Mouse (Mus musculus) kidney, embryonic 14.5 days (tissue): ENCODE measurements around the gene Lamc3. TPM values are rescaled to one million over a fixed set of nuclear protein-coding genes. Genes with fewer than 3 reads are reported as not detected.

Experiments
- ATAC-seq: fragments of 200-750 bp; cut with Nextera tagmentation; 2 replicates; pipeline ENCODE4 v1.8.0; 2017; ENCODE audit warnings: moderate number of reproducible peaks, mild to moderate bottlenecking, moderate TSS enrichment, moderate library complexity; ENCODE audit not compliant: low FRiP score, low TSS enrichment
- H3K27ac ChIP-seq: fragments of 300-500 bp; sonication (generic); 2 replicates; pipeline ENCODE4 v1.5.1; 2014; ENCODE audit warnings: low read depth, mild to moderate bottlenecking, low read length, moderate library complexity, mixed read lengths
- H3K27me3 ChIP-seq: fragments of 300-500 bp; sonication (generic); 2 replicates; pipeline ENCODE4 v1.6.1; 2014; ENCODE audit warnings: mild to moderate bottlenecking, low read length; ENCODE audit not compliant: control insufficient read depth, insufficient read depth
- H3K36me3 ChIP-seq: fragments of 300-500 bp; sonication (generic); 2 replicates; pipeline ENCODE4 v1.6.1; 2014; ENCODE audit warnings: low read length, mixed read lengths; ENCODE audit not compliant: control insufficient read depth, insufficient read depth
- H3K4me1 ChIP-seq: fragments of 300-500 bp; sonication (generic); 2 replicates; pipeline ENCODE4 v1.6.1; 2014; ENCODE audit warnings: low read length, mixed read lengths; ENCODE audit not compliant: control insufficient read depth, insufficient read depth
- H3K4me2 ChIP-seq: fragments of 300-500 bp; sonication (generic); replicated peaks from 2 replicates; pipeline ENCODE4 v1.6.1; 2014; ENCODE audit warnings: low read depth, mild to moderate bottlenecking, low read length
- H3K4me3 ChIP-seq: fragments of 300-500 bp; sonication (generic); 2 replicates; pipeline ENCODE4 v1.5.1; 2014; ENCODE audit warnings: mild to moderate bottlenecking, low read length
- H3K9ac ChIP-seq: fragments of 300-500 bp; sonication (generic); 2 replicates; pipeline ENCODE4 v1.6.1; 2014; ENCODE audit warnings: low read depth, mild to moderate bottlenecking, low read length, moderate library complexity
- H3K9me3 ChIP-seq: fragments of 300-500 bp; sonication (generic); 2 replicates; pipeline ENCODE4 v1.6.1; 2016; ENCODE audit warnings: low read length; ENCODE audit not compliant: control insufficient read depth
- WGBS: fragments of 180-500 bp; shearing (Covaris S2); extraction: QIAGEN DNeasy Blood & Tissue Kit; methylation state at CpG from one replicate; pipeline ENCODE4 v1.1.7; 2014; 5-methylcytosine and 5-hydroxymethylcytosine counted together
- polyA plus RNA-seq: library from polyadenylated mRNA; unstranded; fragments of >200 nt; fragmentation: Nextera tagmentation; extraction: Ambion mirVana; gene quantifications from 2 replicates; pipeline ENCODE4 v1.2.1, GENCODE M21; 2014

Gene Lamc3
- polyA plus RNA-seq, 1 experiment from 2014 or later = 3.6 TPM

DNA sequence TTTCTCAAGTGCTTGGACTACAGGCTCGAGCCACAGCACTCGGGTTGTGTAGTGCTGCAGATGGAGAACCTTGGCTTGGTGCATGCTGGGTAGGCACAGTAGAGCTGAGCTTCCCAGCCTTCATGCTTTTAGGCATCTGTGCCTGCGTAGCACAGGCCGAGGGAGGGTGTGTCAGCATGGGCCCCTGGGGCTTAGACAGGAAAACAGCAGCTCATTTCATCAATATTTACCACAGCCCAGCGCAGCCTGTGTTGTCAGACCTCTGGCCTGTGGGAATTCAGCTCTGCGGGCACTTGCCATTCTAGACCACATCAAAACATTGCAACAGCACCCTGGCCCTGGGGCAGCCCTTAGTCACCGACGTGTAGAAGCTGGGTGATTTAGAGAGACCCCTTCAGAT, 31.1 kb upstream of the Lamc3 start:
- no peak for ATAC-seq
- Histone ChIP-seq H3K27ac (no peak overlapping the region), H3K36me3 (no peaks in the 10 kb centered on the region), H3K4me2 (no peak overlapping the region), H3K9me3 (no peaks in the 10 kb centered on the region), H3K27me3 (peaks cover 6% of the 10 kb centered on the region; the same call in 1 of the 2 replicates), H3K4me1 (peaks cover 12% of the 10 kb centered on the region), H3K9ac (no peak overlapping the region), H3K4me3 (no peak overlapping the region)
- WGBS = 64% methylated on average over 8 of the region's 8 CpGs

DNA sequence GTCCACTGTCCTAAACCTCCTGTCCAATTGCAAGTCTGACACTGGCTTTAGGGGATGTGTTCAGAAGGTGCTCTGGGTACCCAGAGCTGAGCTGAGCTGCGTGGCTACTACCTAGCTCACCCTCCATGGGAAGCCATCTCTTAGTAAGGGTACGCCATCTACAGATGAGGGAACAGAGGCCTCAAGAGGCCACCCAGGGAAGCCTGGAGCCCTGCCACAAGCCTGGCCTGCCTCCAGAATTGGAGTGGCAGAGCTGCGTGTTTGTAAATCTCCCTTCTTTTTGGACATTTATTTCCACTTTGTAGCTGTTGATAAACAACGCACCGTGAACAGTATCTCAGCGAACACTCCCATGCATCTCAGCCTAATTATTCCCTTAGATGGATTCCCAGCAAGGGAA, 29.9 kb upstream of the Lamc3 start:
- no peak overlapping the region for H3K4me2 ChIP-seq
- WGBS = 67% methylated on average over 6 of the region's 6 CpGs

GRCm38 (mm10) chr2:31858500-31858899, 28.6 kb upstream of the Lamc3 start:
- Histone ChIP-seq H3K27ac (no peak overlapping the region), H3K9ac (no peak overlapping the region), H3K27me3 (peaks cover 6% of the 10 kb centered on the region; the same call in 1 of the 2 replicates), H3K4me1 (peaks cover 12% of the 10 kb centered on the region), H3K4me3 (no peak overlapping the region), H3K36me3 (no peaks in the 10 kb centered on the region), H3K9me3 (no peaks in the 10 kb centered on the region), H3K4me2 (no peak overlapping the region; the same call in 1 of the 2 replicates)
- ATAC-seq = no peak
- 20% methylated on average over 12 of the region's 12 CpGs for WGBS

More for the DNA sequence above, 29.9 kb upstream of the Lamc3 start:
- Histone ChIP-seq H3K9ac (no peak overlapping the region), H3K27me3 (peaks cover 6% of the 10 kb centered on the region; the same call in 1 of the 2 replicates), H3K4me1 (peaks cover 12% of the 10 kb centered on the region), H3K9me3 (no peaks in the 10 kb centered on the region), H3K36me3 (no peaks in the 10 kb centered on the region), H3K27ac (no peak overlapping the region), H3K4me3 (no peak overlapping the region)
- no peak for ATAC-seq

GRCm38 (mm10) chr2:31862919-31863318, 24.2 kb upstream of the Lamc3 start:
- Histone ChIP-seq H3K27me3 (peaks cover 6% of the 10 kb centered on the region; the same call in 1 of the 2 replicates), H3K36me3 (no peaks in the 10 kb centered on the region), H3K4me1 (0 out of 2 replicates have a peak, but pooled peaks cover 9% of the 10 kb centered on the region), H3K9ac (no peak overlapping the region), H3K27ac (no peak overlapping the region), H3K4me3 (no peak overlapping the region), H3K9me3 (no peaks in the 10 kb centered on the region), H3K4me2 (no peak overlapping the region)
- ATAC-seq = no peak
- 79% methylated on average over 1 of the region's 1 CpGs for WGBS

- Histone ChIP-seq H3K4me3 (no peak overlapping the region), H3K9ac (no peak overlapping the region), H3K4me2 (no peak overlapping the region), H3K36me3 (no peaks in the 10 kb centered on the region), H3K9me3 (no peaks in the 10 kb centered on the region), H3K27ac (no peak overlapping the region), H3K27me3 (peaks cover 6% of the 10 kb centered on the region; the same call in 1 of the 2 replicates), H3K4me1 (peaks cover 10% of the 10 kb centered on the region; the same call in 1 of the 2 replicates)
- no peak for ATAC-seq
- 88% methylated on average over 1 of the region's 1 CpGs for WGBS
These were observed 23.3 kb upstream of the Lamc3 start for GRCm38 (mm10) chr2:31863766-31864165.

DNA sequence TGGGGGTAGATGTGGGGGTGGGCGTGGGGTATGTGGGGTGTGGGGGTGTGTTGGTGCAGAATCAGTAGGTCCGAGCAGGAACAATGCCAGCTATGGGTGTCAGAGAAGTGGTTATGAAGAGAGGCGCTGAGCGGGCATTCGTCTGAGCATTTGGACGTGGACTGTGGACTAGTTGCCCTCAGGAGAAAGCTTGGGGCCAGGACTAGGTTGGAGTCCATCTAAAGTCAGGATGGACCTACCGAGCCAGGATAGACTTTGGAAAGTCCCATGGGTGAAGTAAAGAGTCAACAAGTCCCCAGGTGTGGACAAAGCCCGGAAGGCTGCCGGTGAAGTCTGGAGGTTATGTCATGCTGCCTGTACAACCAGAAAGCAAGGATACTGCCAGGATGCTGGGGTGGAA, 22.2 kb upstream of the Lamc3 start:
- H3K4me1 ChIP-seq = peaks cover 7% of the 10 kb centered on the region; the same call in 1 of the 2 replicates

GRCm38 (mm10) chr2:31865322-31865721, 21.8 kb upstream of the Lamc3 start:
- H3K4me2 ChIP-seq = no peak overlapping the region
- H3K9me3 ChIP-seq = no peaks in the 10 kb centered on the region
- 0 out of 2 replicates have a peak overlapping the region, but pooled peaks have one; percentile 17 for H3K27ac ChIP-seq
- H3K36me3 ChIP-seq = no peaks in the 10 kb centered on the region
- no peaks in the 10 kb centered on the region for H3K27me3 ChIP-seq
- no peak overlapping the region for H3K4me3 ChIP-seq
- ATAC-seq = no peak; the same call in 1 of the 2 replicates
- no peak overlapping the region for H3K9ac ChIP-seq
- H3K4me1 ChIP-seq = peaks cover 7% of the 10 kb centered on the region; the same call in 1 of the 2 replicates
- 42% methylated on average over 4 of the region's 4 CpGs for WGBS

More for the DNA sequence above, 22.2 kb upstream of the Lamc3 start:
- no peaks in the 10 kb centered on the region for H3K9me3 ChIP-seq
- H3K27me3 ChIP-seq = no peaks in the 10 kb centered on the region
- H3K4me3 ChIP-seq = no peak overlapping the region
- 88% methylated on average over 9 of the region's 9 CpGs for WGBS
- no peaks in the 10 kb centered on the region for H3K36me3 ChIP-seq
- no peak overlapping the region for H3K4me2 ChIP-seq
- 0 out of 2 replicates have a peak overlapping the region, but pooled peaks have one; percentile 17 for H3K27ac ChIP-seq
- ATAC-seq = no peak
- no peak overlapping the region for H3K9ac ChIP-seq

DNA sequence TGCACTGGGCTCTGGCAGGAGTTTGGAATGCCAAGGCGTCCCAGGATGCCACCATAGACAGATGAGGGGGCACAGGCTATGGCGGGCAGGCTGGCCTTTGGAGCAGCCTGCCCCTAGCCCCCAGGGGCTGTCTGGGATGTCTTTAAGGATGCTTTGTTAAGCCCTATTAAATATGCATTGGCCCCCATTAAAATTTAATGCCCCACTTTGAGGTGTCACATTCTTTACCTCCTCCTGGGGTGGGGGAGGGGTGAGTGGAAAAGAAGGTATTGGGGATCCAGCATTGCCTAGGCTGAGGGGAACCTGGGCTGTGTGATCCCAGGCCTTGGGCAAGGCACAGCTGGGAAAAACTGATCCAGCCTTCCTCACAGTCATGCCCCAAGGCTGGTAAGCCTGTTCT, 21.3 kb upstream of the Lamc3 start:
- no peaks in the 10 kb centered on the region; the same call in 1 of the 2 replicates for H3K27me3 ChIP-seq
- H3K4me2 ChIP-seq = no peak overlapping the region
- no peak overlapping the region for H3K4me3 ChIP-seq
- no peaks in the 10 kb centered on the region for H3K36me3 ChIP-seq
- 36% methylated on average over 2 of the region's 2 CpGs for WGBS
- H3K4me1 ChIP-seq = peaks cover 7% of the 10 kb centered on the region; the same call in 1 of the 2 replicates
- no peaks in the 10 kb centered on the region for H3K9me3 ChIP-seq
- H3K9ac ChIP-seq = no peak overlapping the region
- no peak overlapping the region for H3K27ac ChIP-seq
- no peak for ATAC-seq

GRCm38 (mm10) chr2:31867773-31868537, 19.1 kb upstream of the Lamc3 start:
- no peak overlapping the region for H3K4me3 ChIP-seq
- no peak for ATAC-seq
- H3K9me3 ChIP-seq = peaks cover 6% of the 10 kb centered on the region; the same call in 1 of the 2 replicates
- peaks cover 7% of the 10 kb centered on the region; the same call in 1 of the 2 replicates for H3K4me1 ChIP-seq
- no peaks in the 10 kb centered on the region; the same call in 1 of the 2 replicates for H3K27me3 ChIP-seq
- H3K27ac ChIP-seq = no peak overlapping the region
- WGBS = 67% methylated on average over 8 of the region's 8 CpGs
- H3K9ac ChIP-seq = no peak overlapping the region
- H3K36me3 ChIP-seq = no peaks in the 10 kb centered on the region
- no peak overlapping the region for H3K4me2 ChIP-seq
